Mouse (Mus musculus) lung, postnatal 4 days (tissue): ENCODE results near the gene Slc22a15.
"Not testable (repeated sequence)": the region's sequence is repeated elsewhere in the genome, so short reads cannot be mapped to it uniquely, and the experiment has no call there.

Experiments
- DNase-seq, 2 experiments: peaks; one replicate each; pipeline ENCODE4 v3.0.0; 2021

The Slc22a15 gene

DNA sequence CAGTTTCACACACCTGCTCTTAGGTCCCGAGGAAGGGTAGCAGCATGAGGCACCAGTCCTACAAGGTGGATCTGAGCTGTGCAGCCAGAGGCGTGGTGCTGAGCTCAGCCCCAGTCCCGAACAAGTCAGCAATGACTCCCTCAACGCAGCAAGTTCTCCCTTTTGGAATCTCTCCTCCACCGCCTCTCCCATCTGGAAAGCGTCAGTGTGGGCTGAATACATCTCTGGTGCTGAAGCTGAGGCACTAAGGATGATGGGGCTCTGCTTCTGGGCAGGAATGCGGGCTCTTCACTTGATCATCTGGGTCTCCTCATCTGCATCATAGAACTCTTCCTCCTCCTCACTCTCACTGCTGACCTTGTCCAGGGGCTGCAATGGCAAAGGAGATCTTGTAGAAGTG lies 64.1 kb downstream of the Slc22a15 start:
- DNase-seq = no peak

DNA sequence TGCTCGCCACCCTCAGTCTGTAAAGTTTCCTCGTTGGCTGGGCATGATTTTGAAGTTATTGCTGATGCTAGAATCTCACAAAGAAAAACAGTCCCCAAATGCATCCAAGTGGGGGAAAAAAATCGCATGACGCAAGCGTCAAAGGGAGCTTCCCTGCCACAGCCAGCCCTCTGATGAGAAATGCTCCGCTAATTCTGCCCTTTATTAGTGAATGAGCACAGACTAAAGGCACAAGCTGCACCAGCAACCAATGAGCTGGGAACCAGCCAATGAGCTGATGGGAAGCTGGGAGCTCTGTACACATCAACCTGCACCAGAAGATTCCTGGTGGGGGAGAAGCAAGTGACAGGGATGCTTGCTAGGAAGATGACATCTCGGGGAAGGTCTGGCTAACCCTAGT lies 64.5 kb downstream of the Slc22a15 start:
- DNase-seq = no peak

DNA sequence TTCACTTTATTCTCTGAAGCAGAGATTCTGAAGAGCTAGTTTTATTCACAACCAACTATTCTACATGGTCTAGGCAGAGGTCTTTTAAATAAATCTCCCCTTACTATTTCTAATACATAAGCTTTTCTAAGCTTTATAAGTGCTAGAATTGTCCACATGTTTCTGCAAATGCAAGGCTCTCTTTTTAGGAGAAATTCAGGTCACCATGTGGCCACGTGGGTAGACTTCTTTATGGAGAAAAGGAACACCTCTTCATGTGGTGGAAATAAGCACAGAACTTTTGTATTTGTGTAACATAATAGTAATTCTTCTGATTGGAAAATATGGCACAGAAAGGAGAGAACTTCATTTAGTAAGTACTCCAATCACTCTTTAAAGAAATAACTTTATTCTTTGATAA lies 70.2 kb downstream of the Slc22a15 start:
- DNase-seq = no peak

DNA sequence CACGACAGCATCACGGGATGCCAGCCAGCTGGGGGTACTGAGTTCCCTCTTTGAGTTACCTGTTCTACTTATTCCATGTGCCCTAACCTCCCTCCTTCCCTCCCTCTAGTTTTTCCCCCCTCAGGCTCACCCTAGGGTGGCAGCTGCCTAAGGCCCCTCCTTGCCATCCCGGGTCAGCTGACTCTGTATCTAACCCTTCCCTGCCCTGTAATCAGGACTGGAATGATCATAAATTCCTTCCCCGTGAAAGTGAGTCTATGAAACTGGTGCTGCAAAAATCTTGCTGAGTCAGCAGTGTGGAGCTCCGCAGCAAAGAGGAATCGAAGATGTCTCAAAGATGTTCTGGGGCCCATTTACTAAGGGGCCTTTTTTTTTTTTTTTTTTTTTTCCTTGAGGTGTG lies 72.9 kb downstream of the Slc22a15 start:
- DNase-seq = no peak

DNA sequence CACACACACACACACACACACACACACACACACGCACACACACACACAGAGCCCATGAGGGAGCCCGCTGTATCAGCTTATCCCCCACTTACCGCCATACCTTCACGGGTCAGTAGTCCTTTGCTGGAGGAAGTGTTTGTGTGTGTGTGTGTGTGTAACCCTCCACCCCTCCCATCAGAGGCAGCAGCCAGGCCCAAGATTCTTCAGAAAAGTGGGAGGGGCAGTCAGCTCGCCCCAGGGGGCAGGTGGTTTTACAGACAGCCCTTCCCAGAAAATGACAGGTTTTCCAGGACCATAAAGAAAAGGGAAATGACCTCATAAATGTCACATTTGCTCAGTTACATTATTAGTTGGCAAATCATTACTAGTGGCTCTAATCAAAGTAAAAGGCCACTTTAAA lies 75.4 kb downstream of the Slc22a15 start, which contains the start of gene Mab21l3:
TSS of gene Mab21l3 (minus strand) at position 144 of the 400 bp plus-strand sequence.
- DNase-seq = no peak

DNA sequence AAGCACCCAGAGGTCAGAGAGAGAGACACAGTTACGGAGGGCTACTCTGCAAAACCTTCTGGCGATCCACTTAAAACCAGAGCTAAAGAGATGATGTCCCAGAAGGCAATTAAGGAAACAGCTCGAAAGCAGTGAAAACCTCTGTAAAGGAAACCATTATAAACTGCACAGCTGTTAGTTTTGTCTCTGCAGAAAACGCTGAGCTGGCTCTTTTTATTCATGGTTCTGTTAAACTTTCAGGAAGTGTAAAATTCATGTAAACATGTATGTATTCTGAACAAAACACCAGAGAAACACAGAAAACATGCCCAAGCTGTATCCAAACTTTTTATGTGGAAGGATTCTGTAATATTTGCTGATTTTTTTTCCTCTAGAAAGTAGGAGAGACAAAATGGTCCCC lies 78.2 kb downstream of the Slc22a15 start:
- no peak for DNase-seq

DNA sequence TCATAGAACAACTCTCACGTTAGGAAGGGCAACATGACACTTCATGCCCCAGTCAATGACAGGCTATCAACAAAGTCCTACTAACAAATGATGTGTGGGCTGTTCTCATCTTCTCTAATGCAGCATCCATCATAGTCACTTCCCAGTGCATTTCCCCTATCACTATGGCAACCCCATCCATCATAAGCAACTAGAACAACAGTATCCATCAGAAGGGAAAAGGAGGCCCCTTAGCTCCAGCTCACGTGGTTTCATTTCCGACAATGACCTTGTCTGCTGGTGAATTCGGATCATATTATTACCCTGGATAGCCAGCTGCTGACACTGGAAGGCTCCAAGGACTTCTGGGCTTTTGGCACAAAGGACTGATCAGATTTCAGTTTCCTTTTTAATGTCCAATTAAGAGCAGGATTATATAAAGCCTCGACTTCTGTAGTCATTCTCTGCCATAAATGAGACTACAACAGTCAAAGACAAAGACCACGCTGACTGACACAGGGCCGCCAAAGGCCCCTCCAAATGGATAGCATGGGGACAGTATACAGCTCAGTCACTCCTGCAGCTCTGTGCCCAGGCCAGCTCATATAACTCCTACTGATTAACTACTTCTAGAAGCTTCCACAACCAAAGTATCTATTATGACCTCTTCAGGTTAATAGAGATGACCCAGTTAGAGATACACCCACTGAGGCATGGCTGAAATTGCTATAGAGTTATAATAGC lies 81.7 kb downstream of the Slc22a15 start:
- DNase-seq = no peak

DNA sequence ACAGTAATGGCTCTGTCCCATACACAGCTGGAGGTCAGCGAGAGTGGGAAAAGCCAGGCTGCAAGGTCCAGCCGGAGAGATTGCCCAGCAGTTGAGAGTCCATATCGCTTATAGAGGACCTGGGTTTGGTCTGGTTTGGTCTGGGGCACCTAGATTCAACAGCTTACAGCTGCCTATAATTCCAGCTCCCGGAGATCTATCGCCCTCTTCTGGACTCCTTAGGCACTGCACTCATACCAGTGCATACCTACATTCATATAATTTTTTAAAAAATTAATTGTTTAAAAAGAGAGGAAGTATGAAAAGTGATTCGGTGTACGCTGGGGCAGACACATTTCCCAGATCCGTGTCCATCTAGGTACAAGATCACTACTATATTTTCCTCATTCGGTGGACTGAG lies 84.9 kb downstream of the Slc22a15 start:
- DNase-seq = no peak

DNA sequence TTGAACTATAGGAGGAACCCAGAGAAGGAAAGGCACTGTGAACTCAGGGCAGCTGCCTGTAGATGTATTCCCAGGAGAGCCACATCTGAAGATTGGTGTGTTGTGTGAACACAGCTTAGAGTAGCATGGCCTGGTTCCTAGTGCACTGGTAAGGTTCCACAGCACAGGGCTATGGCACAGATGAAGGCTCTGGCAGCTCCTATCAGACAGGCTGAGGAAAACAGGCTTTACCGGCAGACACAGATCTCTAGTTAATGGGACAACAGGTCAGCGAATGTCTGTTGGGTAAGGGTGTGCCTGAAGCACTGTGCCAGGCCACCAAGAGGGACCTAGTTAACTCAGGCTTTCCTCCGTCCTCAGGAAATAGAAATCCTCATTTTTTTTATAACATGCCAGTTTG lies 87.3 kb downstream of the Slc22a15 start:
- DNase-seq = no peak

DNA sequence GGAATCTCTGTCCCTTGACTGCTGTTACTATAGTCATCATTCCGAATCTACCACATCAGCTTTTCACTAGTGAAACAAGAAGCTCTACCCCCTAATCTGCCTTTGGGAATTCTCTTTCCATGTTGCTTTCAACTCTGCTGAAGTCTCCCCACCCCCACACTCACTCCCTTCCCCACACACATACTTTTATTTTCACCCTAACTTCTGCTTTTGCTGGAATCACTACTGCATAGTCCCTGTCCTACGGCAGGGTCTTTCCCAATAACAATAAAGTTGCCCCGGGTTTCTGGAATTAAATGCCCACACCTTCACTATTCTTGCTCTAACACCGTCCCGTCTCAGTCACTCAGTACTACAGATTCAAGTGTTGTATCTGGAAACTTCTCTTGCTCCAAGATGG lies 87.7 kb downstream of the Slc22a15 start:
- no peak for DNase-seq

DNA sequence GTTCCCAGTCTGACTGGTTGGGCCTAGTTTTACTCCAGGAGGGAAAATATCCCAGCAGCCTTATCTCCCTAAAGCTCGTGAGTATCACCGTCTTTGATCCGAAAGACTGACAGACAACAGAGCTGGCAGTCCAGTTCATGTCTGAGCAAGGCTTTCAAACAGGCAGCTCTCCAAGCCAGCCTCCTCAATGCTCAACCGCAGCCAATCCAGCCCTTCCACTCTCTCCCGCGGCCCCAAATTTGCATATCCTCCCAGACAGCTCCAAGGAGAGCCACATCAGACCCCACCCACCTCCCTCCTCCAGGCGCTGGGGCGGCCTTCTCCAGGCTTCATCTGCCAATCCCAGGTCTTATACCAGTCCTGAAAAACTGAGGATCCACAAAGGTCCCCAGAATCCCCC lies 88.2 kb downstream of the Slc22a15 start:
- peak; percentile 83 to 88 for DNase-seq

DNA sequence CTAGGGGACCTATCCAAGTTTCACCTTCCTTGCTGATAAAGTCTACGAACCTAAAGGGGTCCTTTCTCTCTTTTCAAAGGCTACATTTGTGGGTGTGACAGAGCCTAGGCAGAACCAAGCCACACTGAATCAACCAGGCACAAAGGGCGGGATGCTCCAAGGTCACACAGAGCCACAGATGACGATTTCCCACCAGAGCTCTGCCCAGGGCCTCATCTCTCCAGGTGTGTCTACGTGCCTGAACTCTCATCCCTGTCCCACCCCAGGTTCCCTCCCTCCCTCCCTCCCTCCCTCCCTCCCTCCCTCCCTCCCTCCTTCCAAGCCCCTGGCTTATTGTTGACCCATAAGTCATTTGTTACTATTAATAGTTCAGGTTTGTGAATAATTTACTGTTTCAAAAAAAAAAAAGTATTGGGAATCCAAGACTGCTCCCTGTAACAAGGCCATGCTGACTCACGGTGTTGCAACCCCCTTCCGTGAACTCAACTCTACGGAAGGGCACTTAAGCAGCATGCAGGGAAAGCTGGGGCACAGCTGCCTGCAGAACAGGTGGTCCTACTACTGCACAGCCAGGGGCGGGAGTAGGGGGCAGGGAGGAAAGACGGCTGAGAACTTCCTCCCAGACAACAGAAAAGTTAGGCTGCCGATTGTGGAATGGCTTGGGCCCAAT lies 92.9 kb downstream of the Slc22a15 start:
- DNase-seq = peak; percentile 50 to 72

DNA sequence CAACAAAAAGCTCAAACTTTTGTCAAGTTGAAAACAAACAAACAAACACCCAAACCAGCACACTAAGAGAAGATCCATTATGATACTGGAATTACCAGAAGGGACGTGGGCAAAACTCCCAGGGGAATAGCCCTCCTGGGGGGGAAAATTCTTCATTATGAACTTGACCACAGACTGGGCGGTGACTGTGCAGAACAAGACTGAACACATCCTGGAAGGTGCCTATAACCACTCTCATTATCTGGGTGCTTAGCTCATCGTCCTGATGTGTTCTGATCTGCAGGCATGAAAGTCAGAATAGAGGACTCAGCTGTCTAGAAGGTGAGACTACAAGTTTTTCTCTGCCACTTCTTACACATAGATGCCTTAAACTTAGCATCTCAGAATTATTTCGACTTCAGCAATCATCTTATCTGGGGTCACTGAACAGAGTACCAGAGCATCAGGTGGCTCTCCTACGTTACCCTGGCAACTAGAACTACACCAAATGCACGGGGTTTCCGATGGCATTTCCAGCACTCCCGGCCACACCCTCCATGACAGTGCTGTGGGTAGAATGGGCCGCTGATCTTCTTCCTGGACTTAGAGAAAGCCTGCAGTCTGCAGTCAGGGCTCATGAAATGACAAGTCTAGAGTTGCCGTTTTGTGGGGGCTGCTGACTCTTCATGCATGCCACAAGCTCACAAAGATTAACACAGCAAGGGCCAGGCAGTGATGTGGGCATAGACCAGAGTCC lies 94.2 kb downstream of the Slc22a15 start:
- DNase-seq = no peak

DNA sequence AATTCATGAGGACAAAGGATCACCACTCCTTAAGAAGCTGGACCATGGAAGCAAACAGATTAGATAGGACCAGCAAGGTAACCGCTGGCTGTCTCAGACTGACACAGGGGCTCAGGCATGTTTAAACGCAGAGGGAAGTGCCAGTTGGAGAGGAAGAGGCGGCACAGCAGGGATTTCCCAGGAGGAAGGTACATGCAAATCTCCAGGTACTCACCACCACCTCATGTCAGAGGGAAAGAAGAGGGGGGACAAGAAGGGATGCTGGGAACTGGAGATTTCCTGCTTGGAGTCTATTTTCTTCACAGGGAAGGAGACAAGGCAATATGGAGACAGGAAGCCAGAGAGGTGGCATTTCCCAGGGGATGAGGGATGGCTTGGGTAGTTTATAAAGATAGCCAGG lies 95.7 kb downstream of the Slc22a15 start:
- DNase-seq = no peak

DNA sequence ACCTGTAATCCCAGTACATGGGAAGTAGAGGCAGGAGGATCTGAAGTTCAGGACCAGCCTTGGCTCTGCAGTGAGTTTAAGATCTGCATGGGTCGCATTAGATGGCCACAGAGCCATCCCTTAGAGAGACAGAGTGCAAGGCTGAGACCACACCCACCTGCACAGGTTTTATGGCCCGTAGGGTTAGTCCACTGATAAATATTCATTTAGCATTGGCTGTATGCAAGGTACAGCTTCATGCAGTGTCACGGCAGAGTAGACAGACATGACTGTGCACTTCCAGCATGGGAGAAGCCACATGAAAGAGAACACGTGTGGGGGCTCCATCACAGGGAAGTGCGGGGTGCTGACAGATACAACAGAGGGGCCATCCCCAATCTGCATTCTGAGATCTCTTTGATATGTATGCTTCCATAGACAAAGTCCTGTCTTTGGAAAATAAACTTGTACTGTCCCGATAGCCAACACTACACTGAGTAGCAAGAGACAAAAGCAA lies 97.0 kb downstream of the Slc22a15 start:
- no peak for DNase-seq

DNA sequence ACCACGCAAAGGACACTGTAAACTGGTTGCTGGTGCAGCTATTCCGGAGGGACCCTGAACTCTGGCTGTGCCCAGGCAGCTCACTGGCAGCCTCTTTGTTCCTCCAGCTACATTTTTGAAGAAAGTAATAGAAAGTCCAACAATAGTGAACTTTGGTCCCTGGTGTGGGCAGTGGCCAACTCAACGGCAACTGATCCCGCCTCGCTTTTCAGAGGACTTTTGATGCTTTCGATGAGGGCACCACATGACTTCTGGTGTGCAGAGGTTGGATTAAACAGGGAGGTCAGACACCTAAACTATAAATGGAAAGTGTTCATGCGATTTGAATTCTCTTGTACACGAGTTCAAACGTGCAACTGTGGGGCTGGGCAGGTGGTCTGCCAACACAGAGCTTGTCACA lies 99.9 kb downstream of the Slc22a15 start:
- DNase-seq = no peak

DNA sequence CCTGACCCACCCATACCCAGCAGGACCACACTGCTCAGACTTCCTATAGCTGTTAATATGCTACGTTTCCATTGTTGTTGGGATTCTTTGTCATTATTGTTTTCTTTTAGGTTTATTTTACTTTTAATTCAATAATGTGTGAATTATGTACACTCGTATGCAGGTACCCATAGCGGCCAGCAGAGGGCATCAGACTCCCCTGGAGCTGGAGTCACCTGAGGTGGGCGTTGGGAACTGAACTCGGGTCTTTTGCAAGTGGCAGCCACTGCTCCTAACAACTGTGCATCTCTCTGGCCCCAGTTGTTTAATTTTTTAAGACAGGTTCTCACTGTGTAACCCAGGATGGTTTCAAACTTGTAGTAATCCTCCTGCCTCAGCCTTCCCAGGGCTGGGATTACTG lies 102.2 kb downstream of the Slc22a15 start:
- DNase-seq = no peak

DNA sequence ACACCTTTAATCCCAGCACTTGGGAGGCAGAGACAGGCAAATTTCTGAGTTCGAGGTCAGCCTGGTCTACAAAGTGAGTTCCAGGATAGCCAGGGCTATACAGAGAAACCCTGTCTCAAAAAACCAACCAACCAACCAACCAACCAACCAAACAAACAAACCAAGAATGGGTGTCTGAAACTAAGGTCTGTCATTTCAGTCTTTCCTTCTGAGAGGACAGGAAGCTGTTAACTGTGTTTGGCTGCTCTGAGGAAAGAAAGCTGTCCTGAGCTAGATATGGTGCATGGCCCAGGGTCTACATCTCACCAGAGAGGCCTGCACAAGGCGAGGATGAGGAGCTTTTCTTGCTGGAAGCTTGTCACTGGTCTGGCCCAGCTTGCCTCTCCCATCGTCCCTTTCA lies 103.5 kb downstream of the Slc22a15 start:
- DNase-seq = not testable (repeated sequence)

DNA sequence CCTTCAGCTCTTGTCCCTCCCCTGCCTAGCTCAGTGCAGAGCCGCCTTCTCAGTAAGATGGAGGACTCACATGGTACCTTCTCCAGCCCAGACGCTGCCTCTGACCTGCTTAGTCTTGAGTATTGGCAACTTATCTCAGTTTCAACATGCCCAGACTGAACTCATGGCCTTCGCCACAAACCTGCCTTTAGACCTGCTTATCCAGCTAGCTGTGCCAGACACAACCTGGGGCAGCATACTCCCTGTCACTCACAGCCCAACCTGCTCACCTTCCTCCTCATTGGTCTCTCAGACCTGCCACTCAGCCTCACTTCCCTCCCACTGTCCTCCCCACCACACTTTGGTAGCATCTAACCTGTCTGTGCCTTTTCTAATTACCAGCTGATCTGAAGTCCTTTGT lies 108.2 kb downstream of the Slc22a15 start:
- DNase-seq = no peak

DNA sequence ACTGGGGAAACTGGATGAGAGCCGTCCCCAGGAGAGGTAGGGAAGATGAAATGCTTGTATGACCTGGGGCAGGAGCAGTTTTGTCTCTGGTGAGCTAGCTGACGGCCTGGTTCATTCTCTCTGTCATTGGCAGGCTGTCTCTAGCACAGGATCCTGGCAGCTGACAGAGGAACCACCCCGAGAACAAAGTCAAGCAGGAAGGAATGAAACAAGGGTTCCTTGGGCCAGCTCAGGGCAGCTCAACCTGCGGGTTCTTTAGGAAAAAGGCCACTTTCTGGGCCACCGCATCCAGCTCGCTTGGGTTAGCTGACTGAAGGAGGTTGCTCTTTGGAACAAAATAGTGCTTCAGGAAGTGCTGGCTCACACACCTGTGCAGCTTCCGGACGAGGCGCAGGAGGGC lies 109.5 kb downstream of the Slc22a15 start:
- no peak for DNase-seq

DNA sequence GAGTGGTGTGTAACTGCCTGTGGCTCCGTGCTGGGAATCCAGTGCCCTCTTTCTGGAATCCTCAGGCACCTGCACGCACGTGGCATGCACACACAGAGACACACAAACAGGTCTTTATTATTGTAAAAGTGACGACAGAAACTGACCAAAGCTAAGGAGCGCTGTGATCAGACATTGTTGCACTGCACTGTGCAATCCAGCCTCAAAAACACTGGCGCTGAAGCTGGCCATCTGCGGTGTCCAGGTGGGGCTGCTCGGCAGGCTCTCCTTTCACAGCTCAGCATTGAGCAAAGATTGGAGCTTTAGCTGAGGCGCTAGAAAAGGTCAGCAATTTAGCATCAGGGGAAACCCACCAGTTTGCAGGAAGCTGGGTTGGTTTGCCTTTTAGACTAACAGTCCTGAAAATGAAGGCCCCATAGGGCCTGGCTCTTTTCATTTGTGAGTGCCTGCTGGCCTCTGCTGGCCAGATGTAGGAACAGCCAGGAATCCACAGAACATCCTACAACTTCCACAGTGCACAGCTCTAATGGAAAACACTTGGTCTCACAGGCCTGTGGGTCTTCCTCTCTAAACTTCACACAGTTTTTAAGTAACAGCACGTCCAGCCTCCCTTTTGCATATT lies 111.8 kb downstream of the Slc22a15 start:
- DNase-seq = peak; percentile 63 to 73

DNA sequence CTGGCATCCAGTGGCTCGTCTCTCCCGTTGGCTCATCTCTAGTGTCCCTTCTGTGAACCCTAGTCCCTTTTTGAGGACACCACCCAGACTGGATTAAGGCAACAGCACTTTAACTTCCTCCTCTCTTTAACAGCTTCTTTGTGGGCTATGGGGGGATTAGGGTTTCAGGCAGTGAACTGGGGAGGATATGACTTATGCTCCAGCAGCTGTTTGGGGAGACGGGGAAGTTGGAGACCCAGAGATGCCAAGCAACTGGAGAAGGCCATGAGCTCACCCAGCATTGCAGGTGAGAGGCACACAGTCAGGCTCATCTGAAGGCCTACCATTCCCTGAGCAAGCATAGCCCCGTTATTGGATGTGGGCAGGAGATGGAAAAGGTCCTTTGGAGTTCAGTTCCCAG lies 112.3 kb downstream of the Slc22a15 start:
- no peak for DNase-seq

DNA sequence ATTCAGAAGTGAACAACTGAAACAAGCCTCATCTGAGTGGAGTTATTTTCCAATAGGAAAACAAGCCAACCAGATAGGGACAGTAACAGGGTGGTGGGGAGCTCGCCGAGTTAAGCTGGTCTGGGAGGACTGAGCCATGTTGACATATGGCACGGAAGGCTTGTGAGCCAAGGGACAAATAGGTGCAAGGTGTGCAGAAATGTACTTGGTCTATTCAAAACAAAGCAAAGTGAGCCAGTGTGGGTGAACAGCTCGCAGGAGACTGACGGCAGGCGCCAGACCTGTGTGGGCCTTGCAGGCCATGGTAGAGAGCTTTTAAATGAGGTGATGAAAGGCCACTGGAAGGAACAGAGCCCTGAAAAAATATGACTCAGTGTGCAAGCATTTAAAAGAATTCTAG lies 116.6 kb downstream of the Slc22a15 start:
- no peak for DNase-seq
